Mouse (Mus musculus) C2C12 (cell line): ENCODE data around the gene Olfr1373.

Source experiments
- CTCF ChIP-seq: IDR thresholded peaks from one replicate; pipeline ENCODE4 v1.5.1; 2011; ENCODE audit not compliant: control insufficient read depth, insufficient read depth, insufficient read length
- MAX ChIP-seq: IDR thresholded peaks from one replicate; pipeline ENCODE4 v1.6.1; 2011; ENCODE audit warnings: mild to moderate bottlenecking, control low read depth

- no peak for TF ChIP-seq MAX
- TF ChIP-seq CTCF: no peak
Observed at GRCm38 (mm10) chr11:52109421-52109820, 35.9 kb downstream of the Olfr1373 start.
